Mouse (Mus musculus) T-helper 1 cell (primary cell): Measurements from ENCODE around the gene Ttc22.

Experiments used
- in situ Hi-C: fragments of 300-600 bp; cut with MboI, MseI; formaldehyde crosslinking; loops from one replicate; pipeline ENCODE4 v1.15.1; 2025; ENCODE audit warnings: high pct_unique_total_duplicates

The Ttc22 gene

DNA sequence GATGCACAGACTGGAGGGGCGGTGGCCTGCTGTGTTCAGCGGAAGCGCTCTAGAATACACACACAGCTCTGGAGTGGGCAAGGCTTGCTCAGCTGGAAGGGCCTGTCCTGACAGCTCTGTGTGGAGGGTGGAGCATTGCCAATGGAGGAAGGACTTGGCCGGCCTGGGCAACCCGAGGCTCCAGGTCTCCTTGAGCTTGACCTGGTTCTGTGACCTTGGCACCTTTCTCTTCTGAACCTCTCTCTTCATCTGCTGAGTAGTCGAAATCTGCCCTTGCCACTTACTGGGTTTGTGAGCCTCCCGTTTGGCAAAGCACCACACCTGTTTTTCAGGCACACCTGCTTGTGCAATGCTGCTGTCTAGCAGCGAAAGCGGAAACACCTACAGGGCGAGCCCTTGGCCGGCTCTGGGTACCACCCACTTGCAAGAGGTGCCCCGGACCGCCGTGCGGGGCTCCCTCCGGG, at the start of gene Ttc22:
Ttc22 (plus strand) TSS at position 403 of the 464 bp plus-strand sequence.
- in situ Hi-C loops = no loop called here

DNA sequence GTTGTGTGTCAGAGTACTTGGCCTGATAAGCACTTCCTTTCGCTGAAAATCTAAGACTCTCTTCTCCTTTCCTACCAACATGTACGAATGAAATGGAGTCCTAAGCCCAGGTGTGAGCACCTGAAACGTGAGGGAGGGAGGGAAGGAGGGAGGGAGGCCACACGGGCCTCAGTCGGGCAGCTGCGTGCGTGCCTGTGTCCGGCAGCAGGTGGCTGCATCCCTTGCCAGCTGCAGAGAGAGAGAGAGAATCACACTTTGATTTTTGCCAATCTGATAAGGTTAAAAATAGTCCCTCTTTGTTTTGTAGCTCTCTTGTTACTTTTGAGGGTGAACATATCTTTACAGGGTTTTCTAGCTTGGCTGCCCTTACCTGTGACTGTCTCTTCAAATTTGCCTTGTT, 47.2 kb upstream of the Ttc22 start:
- in situ Hi-C loops = no loop called here

DNA sequence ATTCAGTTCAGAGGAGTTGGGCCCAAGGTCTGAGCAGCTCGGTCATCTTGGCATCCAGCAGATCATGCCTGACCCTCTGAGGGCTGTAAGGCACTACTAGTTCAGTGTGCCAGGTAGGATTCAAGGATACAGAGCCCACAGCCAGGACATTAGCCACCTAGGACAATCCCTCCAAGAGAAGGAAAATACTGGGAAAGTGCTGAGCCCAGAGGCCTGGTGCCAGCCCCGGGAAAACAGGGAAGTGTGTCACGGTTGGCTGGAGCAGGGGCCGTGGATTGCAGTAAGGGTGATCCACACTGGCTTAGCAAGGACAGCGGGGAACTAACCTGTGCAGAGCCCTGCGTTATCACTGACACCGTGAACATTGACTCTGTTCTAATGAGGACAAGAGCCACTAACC, 44.7 kb upstream of the Ttc22 start:
- in situ Hi-C loops = no loop called here

DNA sequence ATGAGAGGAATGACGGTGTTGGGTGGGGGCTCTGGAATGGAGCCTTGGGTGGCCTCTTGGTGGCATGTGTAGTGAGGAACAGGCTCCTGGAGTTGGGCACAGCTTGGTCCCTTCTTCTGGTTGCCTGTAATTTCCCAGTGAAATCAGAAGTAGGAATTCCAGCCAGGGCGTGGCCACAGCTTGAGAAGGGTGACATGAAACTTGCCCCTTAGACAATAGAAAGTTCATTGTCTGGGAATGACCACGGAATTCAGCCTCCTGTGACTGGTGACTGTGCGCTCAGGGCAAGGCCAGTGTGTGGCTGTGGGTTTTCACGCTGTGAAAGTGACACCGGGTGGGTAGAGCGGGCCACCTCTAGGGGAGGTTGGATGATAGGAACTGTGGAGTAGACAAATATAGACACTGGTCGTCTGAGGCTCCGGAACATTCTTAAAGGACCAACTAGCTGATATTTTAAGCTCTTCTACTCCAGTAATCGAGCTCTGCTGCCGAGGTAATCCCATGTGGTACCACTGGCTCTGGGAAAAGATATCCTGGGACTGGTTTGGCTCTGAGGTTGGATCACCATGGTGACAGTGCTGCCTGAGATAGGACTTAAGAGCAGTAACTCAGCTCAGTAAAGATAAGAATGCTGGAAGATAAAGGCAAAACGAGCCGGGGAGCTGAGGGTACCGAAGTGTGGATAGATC, 40.9 kb upstream of the Ttc22 start:
- in situ Hi-C loops = no loop called here

DNA sequence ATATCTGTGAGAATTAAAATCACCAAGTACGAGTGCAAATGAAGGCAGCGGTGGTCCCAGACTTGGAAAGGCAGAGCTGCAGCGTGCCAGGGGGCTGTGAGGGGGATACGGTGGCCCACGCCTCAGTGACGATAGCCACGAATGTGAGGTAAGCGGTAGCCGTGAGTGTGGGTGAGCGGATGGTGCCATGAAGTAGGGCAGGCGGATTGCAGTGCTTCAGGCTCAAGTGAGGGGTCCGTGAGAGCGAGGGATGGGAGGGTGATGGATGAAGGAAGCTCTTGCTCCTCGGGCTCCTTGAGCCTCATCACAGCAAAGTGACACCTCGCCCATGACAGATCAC, 40.4 kb upstream of the Ttc22 start:
- in situ Hi-C loops = no loop called here

DNA sequence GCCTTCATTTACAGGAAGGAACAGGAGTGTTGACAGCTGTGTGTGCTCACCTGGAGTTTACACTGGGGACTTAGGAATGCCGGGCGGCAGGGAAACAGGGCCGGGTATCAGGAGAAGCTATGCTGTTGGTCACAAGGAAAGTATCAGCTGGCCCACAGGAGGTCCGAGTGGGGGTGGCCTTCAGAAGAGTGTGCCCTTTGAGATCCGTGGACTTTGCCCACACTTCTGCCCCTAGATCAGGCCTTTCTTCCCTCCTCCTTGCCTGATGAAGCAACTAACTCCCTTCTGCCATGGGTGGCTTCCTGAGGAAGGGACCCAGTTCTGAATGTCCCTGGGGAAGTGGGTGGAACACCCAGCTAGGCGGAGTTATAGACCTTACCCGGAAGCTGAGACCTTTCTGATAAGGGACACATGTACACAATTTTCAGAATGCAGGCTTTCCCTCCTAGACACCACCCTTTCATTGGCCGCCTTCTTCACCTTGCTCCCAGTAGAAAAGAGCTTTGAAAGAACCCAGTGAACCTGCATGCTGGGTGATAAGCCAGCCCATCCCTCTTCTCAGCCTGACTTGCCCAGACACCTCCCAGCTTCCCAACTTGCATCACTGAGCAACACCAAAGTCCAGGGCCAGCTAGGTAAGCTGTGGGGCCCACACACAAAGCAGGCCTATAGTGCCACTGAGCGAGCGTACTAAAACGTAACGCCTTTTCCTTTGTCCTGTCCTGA, 39.6 kb upstream of the Ttc22 start:
- in situ Hi-C loops = no loop called here

DNA sequence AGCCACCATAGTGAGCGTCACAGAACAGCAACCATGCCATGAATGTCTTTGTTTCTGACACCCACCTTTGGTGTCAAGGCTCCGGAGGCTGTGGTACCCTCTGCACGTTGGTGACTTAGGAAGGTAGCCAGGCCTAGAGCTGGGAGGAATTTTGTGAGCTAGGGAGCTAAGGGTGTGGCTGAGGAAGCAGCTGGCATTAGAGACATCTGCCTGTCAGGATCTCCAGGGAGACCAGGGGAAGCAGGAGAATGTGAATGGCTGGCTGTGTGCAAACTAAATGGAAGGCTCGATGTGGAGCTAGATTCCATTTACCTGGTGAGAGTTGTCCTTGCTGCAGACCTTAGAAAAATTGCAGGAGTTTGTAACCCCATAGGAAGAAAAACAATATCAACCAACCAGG, 37.6 kb upstream of the Ttc22 start:
- in situ Hi-C loops = no loop called here

DNA sequence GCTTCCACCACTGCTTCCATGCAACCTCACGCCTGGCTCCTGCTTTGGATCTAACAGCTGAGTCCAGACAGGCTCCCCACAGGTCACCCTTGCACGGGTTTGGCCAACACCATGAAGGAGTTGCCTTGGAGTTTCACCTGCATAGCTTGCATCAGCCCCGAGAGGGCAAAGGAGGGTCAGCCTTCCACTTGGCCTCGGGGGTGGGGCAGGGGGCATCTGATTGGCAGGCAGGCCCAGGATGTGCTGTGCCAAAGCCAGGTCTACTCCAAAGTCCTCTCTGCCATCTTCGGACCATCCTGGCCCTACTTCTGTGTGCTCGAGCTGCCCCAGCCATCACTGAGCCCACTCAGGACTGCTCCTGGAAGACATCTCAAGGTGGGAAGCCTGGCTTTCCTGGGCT, 35.2 kb upstream of the Ttc22 start:
- in situ Hi-C loops = no loop called here

DNA sequence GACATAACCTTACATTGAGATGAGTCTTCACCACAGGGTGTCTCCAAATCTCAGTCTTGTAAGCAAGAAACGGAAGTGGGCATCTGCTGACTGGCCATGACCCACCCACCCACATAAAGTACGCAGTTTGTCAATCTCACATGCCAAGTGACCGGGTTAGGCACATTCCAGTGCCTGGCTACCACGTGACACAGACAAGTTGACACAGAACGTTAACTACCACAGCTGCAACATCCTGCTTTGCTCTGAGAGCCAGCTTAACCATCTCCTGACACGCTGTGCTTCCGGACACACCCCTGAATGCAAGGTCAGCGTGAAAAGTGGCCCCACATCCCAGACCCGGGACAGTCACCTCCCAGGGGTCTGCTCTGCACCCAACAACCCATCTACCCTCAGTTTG, 32.1 kb upstream of the Ttc22 start:
- in situ Hi-C loops = loop anchor here (10.0 kb wide), 1 partner anchor 715 kb away; the partner anchor contains the start of gene Dio1

DNA sequence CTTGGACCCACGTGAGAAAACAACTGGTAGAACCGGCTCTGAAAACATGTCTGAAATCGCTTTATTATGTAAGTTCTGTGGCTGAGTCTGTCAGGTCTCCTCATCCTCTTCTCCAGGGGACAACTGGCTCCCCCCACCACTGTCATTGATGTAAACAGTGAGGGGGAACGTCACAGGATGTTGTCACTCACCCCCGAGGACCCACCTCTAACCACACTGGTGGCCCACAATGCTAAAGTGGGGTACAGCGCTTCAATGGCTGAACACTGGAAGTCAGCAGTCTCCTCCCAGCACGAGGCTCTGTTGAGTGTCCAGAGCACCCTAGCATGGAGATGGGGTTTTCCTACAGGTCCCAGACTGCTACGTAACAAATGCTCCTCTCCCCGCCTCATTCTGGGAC, 31.4 kb upstream of the Ttc22 start:
- in situ Hi-C loops = loop anchor here (10.0 kb wide), 1 partner anchor 714 kb away; the partner anchor contains the start of gene Dio1

DNA sequence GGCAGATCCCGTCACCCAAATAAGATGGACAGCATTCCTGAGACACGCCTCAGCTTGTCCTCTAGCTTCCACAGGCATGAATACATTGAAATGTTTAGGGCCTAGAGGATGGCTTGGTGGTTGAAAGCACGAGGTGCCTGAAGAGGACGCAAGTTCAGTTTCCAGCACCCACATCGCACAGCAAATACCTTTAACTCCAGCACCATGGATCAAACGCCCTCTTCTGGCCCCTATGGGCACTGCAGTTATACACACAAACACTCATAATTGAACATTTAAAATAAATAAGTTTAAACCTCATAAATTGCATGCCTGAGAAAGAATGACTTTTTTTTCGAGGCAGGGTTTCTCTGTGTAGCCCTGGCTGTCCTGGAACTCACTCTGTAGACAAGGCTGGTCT, 28.6 kb upstream of the Ttc22 start:
- in situ Hi-C loops = loop anchor here (10.0 kb wide), 1 partner anchor 711 kb away; the partner anchor contains the start of gene Dio1

DNA sequence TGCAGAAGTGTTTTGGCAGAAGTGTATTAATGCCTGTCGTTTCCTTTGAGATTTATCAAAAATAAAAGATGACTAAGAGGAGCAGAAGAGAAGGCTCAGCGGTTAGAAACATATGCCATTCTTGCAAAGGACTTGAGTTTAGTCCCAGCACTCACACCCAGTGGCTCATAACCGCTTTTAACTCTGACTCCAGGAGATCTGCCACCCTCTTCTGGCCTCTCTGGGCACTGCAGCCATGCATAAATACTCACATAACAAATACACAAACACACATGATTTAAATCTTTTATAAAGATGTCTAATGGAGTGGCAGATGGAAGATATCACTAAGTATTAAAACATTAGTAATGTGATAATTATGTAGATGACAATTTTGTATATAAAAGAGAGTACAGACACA, 26.0 kb upstream of the Ttc22 start:
- in situ Hi-C loops = loop anchor here (10.0 kb wide), 1 partner anchor 709 kb away; the partner anchor contains the start of gene Dio1

DNA sequence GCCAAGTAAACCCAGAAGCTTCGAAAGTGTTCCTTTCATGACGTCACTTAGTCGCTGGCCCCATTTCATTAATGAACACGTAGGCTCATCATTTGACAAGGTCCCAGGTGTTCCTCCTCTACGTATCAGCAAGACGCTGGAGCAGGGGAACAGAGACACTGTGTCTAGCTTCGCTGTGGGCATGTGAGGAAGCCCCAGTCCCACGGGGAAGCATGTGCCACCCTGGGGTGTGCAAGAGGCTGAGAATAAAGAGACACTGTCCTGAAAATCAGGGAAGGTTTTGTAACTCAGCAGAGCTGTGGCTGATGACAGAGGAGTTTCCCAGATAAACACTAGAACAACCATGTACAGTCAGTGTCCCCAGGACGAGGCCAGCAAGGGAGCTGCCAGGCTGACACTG, 25.2 kb upstream of the Ttc22 start:
- in situ Hi-C loops = loop anchor here (10.0 kb wide), 1 partner anchor 708 kb away; the partner anchor contains the start of gene Dio1

DNA sequence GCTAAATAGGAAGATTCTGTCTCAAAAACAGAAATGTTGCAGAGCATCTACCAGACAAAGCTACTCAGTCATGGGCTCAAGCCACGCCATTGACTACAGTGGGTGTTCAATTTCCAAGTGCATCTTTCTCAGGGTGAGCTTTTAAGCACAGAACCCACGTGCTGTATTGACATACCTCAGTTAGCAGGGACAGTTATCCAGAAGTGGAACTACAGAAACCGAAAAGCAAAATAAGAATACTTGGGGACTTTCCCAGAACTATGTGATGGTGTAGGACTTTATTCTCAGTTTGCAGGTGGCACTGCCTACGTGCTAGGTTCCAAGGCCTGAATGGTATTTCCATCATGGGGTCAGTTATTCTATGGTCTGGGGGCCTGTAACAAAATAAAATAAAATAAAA, 24.5 kb upstream of the Ttc22 start:
- in situ Hi-C loops = loop anchor here (10.0 kb wide), 1 partner anchor 707 kb away; the partner anchor contains the start of gene Dio1

DNA sequence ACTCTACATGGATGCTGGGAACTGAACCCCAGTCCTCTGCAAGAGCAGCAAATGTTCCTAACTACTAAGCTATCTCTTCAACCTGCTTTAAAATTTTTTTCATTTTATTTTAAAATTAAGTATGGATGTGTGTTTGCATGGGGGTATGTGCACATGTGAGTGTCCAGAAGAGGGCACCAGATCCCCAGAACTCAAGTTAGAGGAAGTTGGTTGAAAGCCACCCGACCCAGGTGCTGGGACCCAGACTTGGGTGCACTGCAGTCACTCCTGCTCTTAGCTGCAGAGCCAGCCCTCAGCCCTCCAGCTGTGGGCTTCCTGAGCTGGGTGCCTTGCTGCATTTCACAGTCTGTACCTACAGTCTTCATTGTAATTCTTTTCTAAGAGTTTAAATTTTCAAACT, 22.8 kb upstream of the Ttc22 start:
- in situ Hi-C loops = loop anchor here (10.0 kb wide), 1 partner anchor 705 kb away; the partner anchor contains the start of gene Dio1

DNA sequence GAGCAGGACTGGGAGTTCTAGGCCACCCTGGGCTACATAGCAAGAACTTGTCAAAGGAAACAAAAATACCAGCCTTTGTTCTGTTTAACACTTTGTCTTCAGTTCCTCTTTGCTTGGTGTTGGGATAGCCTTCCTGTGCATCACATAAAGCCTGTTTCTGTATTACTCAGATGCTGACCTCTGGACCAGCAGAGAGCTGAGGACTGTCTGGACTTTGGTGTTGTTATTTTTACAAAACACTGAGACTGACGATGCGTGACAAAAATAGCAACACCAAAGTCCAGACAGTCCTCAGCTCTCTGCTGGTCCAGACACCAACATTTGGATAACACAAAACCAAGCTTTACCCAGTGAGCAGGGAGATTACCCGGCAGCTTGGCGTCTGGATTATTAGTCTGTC, 21.5 kb upstream of the Ttc22 start:
- in situ Hi-C loops = no loop called here

DNA sequence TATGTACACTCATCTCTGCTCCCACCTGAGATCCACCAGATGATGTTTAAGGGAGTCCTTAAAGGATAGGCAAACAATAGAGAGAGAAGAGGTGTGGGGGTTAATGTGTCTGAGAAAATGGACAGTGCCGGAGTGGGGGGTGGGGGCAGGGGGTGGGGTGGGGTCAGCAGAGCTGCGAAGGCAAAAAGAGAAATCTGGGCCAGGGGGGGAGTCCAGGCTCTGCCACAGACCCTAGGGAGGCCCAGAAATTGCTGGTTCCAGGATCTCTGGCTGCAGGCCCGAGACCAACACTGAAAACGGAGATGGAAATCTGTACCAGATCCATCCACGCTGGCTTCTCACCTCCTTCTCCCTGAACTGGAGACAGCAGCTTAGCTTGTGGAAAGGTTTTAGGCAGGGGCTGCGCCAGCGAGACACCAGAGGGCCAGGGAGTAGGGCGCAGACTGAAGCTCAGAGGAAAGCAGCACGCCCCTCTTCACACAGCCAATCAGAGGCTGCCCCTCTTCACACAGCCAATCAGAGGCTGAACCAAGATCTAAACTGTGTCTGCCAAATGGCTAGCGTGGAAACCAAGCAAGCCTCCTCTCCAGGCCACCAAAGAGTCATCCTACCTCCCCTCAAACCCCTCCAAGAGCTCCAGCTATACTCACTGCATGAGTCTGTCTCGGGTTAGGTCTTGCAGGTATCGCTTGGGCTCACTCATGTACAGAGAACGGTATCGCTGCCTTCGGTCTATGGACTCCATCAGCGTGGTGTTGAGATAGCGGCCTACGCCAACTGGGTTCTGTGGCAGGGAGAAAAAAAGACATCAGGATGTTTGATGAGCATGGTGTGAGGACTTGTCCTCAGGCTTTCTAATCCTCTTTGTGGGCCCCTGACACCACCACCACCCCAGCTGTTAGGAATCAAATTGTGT, 15.3 kb upstream of the Ttc22 start:
- in situ Hi-C loops = no loop called here

DNA sequence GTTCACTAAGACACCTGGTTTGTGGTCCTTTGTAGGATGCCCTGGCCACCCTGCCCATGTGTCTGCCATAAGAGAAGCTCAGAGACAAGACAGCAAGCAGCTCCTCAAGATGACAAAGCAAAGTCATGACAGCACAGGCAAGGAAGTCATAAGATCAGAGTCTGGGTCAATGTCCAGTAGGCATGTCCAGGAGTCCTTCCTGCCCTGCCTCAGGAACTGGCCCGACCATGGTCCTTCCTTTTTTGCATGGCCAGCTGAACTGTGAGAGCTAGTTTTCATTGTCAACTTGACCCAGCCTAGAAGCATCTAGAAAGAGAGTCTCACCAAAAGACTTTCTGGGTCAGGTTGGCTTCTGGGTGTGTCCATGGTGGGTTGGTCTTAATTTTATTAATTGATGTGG, 14.3 kb upstream of the Ttc22 start:
- in situ Hi-C loops = no loop called here

DNA sequence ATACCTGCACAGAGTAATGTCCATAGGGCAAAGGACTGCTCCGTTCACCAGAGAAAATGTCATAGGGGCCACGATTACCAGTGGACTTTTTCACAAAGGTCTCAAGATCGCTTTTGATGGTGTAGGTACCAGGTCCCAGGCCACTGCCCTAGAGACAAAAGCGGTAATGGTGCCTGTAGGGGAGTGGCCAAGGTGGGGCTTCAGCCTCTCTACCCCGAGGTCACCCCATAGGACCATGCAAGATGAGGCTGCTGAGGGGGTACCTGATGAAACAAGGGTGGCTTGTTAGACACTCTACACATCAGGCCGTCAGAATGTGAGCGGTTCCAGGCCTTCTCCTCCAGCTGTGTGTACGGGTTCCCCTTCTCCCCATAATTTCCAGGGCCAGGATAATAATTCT, 9.1 kb upstream of the Ttc22 start:
- in situ Hi-C loops = no loop called here

DNA sequence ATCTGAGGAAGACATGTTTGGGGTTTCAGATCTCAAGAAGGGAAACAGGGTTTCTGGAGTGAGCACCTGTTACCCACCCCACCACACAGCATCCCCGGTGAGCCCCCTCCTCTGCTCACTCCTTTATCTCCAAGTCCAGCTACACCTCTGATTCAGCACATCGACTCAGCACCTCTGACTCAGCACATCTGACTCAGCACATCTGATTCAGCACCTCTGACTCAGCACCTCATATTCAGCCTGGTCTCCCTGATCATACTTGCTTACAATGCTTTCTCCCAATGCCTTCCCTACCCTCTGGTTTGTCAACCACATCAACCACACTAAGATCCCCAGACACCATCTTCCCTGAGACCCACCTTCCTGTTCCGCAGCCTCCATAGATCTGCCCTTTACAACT, 8.7 kb upstream of the Ttc22 start:
- in situ Hi-C loops = no loop called here

DNA sequence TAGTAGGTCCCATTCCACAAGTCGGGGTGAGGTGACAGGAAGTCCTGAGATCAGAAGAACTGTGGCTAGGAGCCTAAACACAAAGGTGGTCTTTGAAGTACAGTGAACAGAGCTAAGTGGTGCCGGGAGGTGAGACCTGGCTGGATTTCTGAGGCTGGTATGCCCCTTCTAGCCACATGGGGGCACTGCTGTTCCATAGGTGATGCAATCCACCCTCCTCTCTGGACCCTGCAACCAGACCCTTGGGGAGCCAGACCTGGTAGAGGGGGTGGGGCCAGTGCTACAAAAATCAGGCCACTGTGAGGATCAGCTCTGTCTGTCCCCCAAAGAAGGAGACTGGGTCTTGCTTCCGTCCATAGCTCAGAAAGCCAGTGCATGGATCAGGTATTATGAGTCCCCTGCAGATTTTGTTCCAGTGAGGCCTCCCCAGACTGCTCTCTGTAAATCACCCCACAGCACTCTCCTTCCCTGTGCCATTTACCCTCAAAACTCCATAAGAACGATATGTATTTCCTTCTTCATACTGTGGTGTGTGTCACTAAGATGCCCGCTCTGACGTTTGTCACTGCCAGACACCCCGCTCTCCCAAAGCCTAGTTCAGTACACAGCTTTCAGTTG, 7.9 kb upstream of the Ttc22 start:
- in situ Hi-C loops = no loop called here
